Mouse (Mus musculus) cortical plate, adult 2 months (tissue): Measurements from ENCODE around the gene Afg1l.

Experiments used
- CTCF ChIP-seq: fragments of 200-500 bp; IDR thresholded peaks from 2 replicates; pipeline ENCODE4 v1.5.1; 2011; ENCODE audit warnings: mild to moderate bottlenecking, control low read depth, low read length; ENCODE audit not compliant: insufficient read depth; ENCODE audit errors: extremely low read depth
- POLR2A ChIP-seq: fragments of 200-500 bp; IDR thresholded peaks from 2 replicates; pipeline ENCODE4 v1.6.1; 2011; ENCODE audit warnings: mild to moderate bottlenecking, low read length, control low read depth; ENCODE audit not compliant: insufficient read depth; ENCODE audit errors: extremely low read depth

GRCm38 (mm10) chr10:42306422-42306821, 171.9 kb downstream of the Afg1l start:
- no peak for TF ChIP-seq POLR2A
- TF ChIP-seq CTCF: no peak
